Mouse (Mus musculus) lung, postnatal 0 days (tissue): Measurements from ENCODE around the gene Ppfia1. TPM values are rescaled to one million over a fixed set of nuclear protein-coding genes. Genes with fewer than 3 reads are reported as not detected.

ENCODE experiments used
- ATAC-seq: fragments of 200-750 bp; cut with Nextera tagmentation; 2 replicates; pipeline ENCODE4 v1.8.0; 2017; ENCODE audit warnings: moderate library complexity
- DNase-seq: peaks from one replicate; pipeline ENCODE4 v3.0.0-alpha.2; 2016; ENCODE audit warnings: low spot score
- H3K27ac ChIP-seq: fragments of 300-500 bp; sonication (generic); 2 replicates; pipeline ENCODE4 v1.5.1; 2014; ENCODE audit warnings: antibody characterized with exemption, mild to moderate bottlenecking, low read length, mixed read lengths
- H3K27me3 ChIP-seq: fragments of 300-500 bp; sonication (generic); replicated peaks from 2 replicates; pipeline ENCODE4 v1.6.1; 2014; ENCODE audit warnings: low read length, mixed read lengths; ENCODE audit not compliant: insufficient read depth
- H3K36me3 ChIP-seq: fragments of 300-500 bp; sonication (generic); 2 replicates; pipeline ENCODE4 v1.6.1; 2014; ENCODE audit warnings: low read length, mixed read lengths; ENCODE audit not compliant: insufficient read depth
- H3K4me1 ChIP-seq: fragments of 300-500 bp; sonication (generic); 2 replicates; pipeline ENCODE4 v1.6.1; 2014; ENCODE audit warnings: antibody characterized with exemption, low read depth, low read length, mixed read lengths; ENCODE audit not compliant: insufficient read depth
- H3K4me2 ChIP-seq: fragments of 300-500 bp; sonication (generic); replicated peaks from 2 replicates; pipeline ENCODE4 v1.6.1; 2014; ENCODE audit warnings: low read depth, mild to moderate bottlenecking, low read length, moderate library complexity, mixed read lengths
- H3K4me3 ChIP-seq: fragments of 300-500 bp; sonication (generic); 2 replicates; pipeline ENCODE4 v1.5.1; 2014; ENCODE audit warnings: low read depth, low read length
- H3K9ac ChIP-seq: fragments of 300-500 bp; sonication (generic); replicated peaks from 2 replicates; pipeline ENCODE4 v1.6.1; 2014; ENCODE audit warnings: low read depth, mild to moderate bottlenecking
- H3K9me3 ChIP-seq: fragments of 300-500 bp; sonication (generic); 2 replicates; pipeline ENCODE4 v1.6.1; 2016; ENCODE audit warnings: low read length, mixed read lengths
- CTCF ChIP-seq: IDR thresholded peaks from 2 replicates; pipeline ENCODE4 v1.5.1; 2016; ENCODE audit warnings: antibody characterized with exemption, mild to moderate bottlenecking
- EP300 ChIP-seq: IDR thresholded peaks from 2 replicates; pipeline ENCODE4 v1.6.1; 2016; ENCODE audit warnings: antibody characterized with exemption, mild to moderate bottlenecking, control low read depth
- WGBS: fragments of 180-500 bp; shearing (Covaris S2); extraction: QIAGEN DNeasy Blood & Tissue Kit; methylation state at CpG from one replicate; pipeline ENCODE4 v1.1.7; 2014; 5-methylcytosine and 5-hydroxymethylcytosine counted together
- polyA plus RNA-seq: library from polyadenylated mRNA; unstranded; fragments of >200 nt; fragmentation: Nextera tagmentation; extraction: Ambion mirVana; gene quantifications from 2 replicates; pipeline ENCODE4 v1.2.1, GENCODE M21; 2015

The Ppfia1 gene
- polyA plus RNA-seq, 1 experiment from 2014 or later, result 19.7 TPM

DNA sequence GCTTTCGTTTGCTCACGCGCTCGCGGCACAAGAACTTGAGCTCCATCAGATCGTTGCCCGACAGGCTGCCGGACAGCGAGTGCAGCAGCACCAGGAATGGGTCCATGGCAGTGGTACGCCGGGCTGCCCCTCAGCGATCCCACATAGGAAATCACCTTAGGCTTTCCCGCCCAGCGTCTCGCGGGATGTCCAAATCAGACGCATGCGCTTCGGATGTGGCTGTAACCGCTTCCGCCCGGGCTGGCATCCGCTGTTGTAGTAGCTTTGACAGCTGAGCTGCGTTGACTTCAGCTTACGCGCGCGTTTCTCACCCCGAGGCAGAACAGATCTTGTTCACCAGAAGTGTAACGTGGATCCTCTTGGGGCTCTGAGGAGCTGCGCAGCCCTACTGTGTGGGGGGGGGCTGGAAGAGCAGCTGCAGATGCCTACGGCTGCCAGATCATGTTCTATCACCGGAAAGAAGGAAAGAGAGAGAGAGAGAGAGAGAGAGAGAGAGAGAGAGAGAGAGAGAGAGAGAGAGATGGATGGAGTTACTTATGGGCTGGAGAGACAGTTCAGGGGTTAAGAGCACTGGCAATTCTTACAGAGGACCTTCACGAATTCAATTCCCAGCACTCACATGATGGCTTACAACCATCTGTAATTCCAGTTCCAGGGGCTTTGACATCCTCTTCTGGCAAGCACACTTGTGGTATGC is 28.9 kb upstream of the Ppfia1 start, which contains the start of gene Fadd:
Gene Fadd, minus strand, starts transcription at position 180 of the 697 bp plus-strand sequence.
- Histone ChIP-seq H3K27me3 (no peaks in the 10 kb centered on the region), H3K9me3 (no peaks in the 10 kb centered on the region), H3K4me2 (peak within 1 kb of the TSS; percentile 85), H3K9ac (peak within 1 kb of the TSS; percentile 40), H3K4me1 (peaks cover 6% of the 10 kb centered on the region; the same call in 1 of the 2 replicates), H3K27ac (peak within 1 kb of the TSS; percentile 84), H3K36me3 (0 out of 2 replicates have a peak, but pooled peaks cover 4% of the 10 kb centered on the region), H3K4me3 (peak within 1 kb of the TSS; percentile 91)
- ATAC-seq (peak; percentile 84), DNase-seq (peak; percentile 95)
- WGBS, result 1% methylated on average over 34 of the region's 34 CpGs
- no peak for TF ChIP-seq EP300
- TF ChIP-seq CTCF, result no peak

DNA sequence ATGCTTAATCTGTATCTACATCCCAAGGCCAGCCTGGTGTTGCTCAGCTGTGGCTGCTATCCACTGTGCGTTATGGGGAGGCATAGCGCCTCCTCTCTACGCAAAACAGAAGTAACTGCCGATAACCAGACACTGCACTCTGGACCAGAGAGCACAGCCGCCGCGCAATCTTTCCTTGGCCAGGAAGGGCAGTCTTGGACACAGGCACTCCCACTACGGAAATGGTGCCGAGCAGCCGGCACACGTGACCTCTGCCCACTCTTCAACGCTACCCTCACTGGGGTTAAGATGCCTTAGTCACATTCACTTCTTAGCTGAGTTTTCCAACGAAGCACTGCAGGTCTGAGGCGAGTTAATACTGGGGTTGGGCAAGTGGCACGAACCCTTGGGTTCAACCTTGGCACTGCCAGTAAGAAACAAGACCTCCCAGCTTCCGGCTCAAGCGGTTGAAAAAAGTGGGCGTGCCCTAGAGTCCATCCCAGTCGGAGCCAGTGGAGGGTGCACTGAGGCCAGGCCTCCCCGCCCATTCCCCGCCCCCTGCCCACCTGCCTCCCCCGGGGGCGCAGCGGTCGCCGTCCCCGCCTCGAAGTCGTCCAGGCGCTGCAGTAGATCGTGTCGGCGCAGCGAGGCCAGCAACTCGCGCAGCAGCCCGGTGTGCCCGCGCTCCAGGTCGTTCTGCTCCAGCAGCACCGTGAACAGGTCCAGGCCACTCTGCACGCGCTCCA is 28.2 kb upstream of the Ppfia1 start:
- H3K4me3 ChIP-seq, result peak overlapping the region; percentile 91
- peak overlapping the region; percentile 84 for H3K27ac ChIP-seq
- H3K9ac ChIP-seq, result peak overlapping the region; percentile 40
- ATAC-seq (peak; percentile 91), DNase-seq (peak; percentile 96)
- peak overlapping the region; percentile 85 for H3K4me2 ChIP-seq
- WGBS, result 2% methylated on average over 43 of the region's 43 CpGs
- TF ChIP-seq CTCF (peak; percentile 85), EP300 (peak; percentile 39; the same call in 1 of the 2 replicates)
- H3K4me1 ChIP-seq, result peaks cover 6% of the 10 kb centered on the region; the same call in 1 of the 2 replicates
- no peaks in the 10 kb centered on the region for H3K9me3 ChIP-seq
- H3K27me3 ChIP-seq, result no peaks in the 10 kb centered on the region
- 0 out of 2 replicates have a peak, but pooled peaks cover 4% of the 10 kb centered on the region for H3K36me3 ChIP-seq

DNA sequence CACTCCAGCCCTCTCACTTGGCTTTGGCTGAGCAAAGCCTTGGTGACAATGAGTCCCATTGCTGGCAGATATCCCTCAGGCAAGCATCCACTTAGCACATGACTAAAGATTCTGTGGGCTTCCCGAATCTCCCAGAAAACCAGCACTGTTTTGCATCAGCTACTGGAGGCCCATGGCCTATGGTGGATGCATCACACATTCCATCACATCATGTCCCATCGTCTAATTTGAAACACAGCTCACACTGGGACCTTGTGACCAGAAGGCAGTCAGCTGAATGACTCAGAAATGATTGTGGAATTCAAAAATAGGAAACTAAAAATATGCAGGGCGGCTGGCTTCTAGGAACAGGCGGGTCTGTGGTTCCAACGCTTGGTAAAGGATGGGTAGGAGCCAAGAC is 24.3 kb upstream of the Ppfia1 start:
- Histone ChIP-seq H3K9me3 (no peaks in the 10 kb centered on the region), H3K27ac (no peak overlapping the region), H3K9ac (no peak overlapping the region), H3K4me1 (peaks cover 6% of the 10 kb centered on the region; the same call in 1 of the 2 replicates), H3K4me2 (no peak overlapping the region), H3K27me3 (no peaks in the 10 kb centered on the region), H3K36me3 (0 out of 2 replicates have a peak, but pooled peaks cover 4% of the 10 kb centered on the region), H3K4me3 (no peak overlapping the region)
- ATAC-seq (no peak), DNase-seq (no peak)
- WGBS, result 87% methylated on average over 5 of the region's 5 CpGs
- TF ChIP-seq CTCF (no peak), EP300 (no peak)

DNA sequence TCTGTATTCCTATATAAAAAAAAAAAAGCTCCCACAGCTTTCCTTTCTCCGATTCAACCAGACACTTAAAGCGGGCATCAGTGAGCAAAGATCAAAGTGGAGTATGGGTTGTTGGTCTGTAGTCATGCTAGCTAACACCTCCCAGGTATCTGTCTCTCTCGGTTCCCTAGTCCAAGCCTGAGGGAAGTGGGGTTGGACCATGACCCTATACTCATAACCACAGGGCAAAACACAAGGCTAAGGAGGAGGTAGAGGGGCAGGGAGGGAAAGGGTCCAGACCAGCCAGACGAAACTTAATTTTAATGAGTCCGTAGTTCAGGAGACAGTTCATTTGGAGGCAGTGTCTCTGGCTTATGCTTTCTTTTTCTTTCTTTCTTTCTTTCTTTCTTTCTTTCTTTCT is 18.7 kb upstream of the Ppfia1 start:
- Histone ChIP-seq H3K9ac (no peak overlapping the region), H3K4me3 (no peak overlapping the region), H3K4me2 (no peak overlapping the region), H3K27me3 (no peaks in the 10 kb centered on the region), H3K9me3 (no peaks in the 10 kb centered on the region), H3K27ac (no peak overlapping the region), H3K4me1 (no peaks in the 10 kb centered on the region), H3K36me3 (no peaks in the 10 kb centered on the region)
- TF ChIP-seq CTCF (no peak), EP300 (no peak)
- WGBS, result 79% methylated on average over 5 of the region's 5 CpGs
- DNase-seq, result no peak
- ATAC-seq, result no peak

DNA sequence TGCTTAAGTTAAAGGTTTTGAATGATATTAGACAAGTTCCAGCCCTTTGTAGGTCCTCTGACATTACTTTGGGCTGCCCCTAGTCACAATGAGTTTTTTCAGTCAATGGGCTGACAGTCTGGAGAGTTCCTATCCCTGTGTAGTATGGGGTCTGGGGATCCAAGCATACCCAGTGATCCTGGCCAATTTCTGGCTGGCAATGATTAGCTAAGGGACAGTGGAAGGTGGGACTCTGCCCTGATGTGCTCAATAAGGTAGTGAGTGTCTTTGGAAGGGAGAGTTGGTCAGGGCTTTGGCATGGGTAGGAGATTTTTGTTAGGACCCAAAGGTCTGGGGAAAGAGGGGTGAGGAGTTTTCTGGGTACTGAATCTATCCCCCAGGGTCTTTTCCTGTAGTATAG is 18.1 kb upstream of the Ppfia1 start:
- DNase-seq (no peak), ATAC-seq (no peak)
- no peaks in the 10 kb centered on the region for H3K36me3 ChIP-seq
- TF ChIP-seq CTCF, result no peak
- TF ChIP-seq EP300, result no peak
- no peak overlapping the region for H3K9ac ChIP-seq
- no peak overlapping the region for H3K4me2 ChIP-seq
- H3K4me3 ChIP-seq, result no peak overlapping the region
- no peaks in the 10 kb centered on the region for H3K9me3 ChIP-seq
- H3K27ac ChIP-seq, result no peak overlapping the region
- H3K4me1 ChIP-seq, result no peaks in the 10 kb centered on the region
- no peaks in the 10 kb centered on the region for H3K27me3 ChIP-seq

DNA sequence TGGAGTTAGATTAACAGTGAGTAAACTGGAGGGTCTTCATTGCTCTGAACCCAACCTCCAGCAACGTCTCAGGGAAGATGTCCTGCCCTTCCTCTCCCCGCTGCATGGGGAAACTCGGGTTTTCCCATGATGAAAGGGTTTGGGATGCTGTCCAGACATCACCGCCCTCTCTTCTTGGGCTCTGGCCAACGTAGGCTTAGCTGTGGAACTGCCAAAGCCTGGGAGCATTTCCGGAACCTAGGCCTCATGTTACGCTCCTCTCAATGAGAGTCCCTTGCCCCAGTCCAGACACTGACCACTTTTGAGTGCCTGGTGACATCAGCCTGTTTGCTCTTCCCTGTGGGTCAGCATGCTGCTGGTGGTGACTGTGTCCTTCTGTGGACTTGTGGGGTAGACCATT is 15.9 kb upstream of the Ppfia1 start:
- no peak overlapping the region for H3K9ac ChIP-seq
- H3K27me3 ChIP-seq, result no peaks in the 10 kb centered on the region
- 44% methylated on average over 7 of the region's 7 CpGs for WGBS
- peak; percentile 56 for DNase-seq
- no peaks in the 10 kb centered on the region for H3K36me3 ChIP-seq
- no peaks in the 10 kb centered on the region for H3K9me3 ChIP-seq
- TF ChIP-seq CTCF, result no peak
- no peak for TF ChIP-seq EP300
- no peak overlapping the region for H3K4me2 ChIP-seq
- peak overlapping the region; percentile 43; the same call in 1 of the 2 replicates for H3K27ac ChIP-seq
- H3K4me1 ChIP-seq, result no peaks in the 10 kb centered on the region
- peak; percentile 82 for ATAC-seq
- no peak overlapping the region for H3K4me3 ChIP-seq
